Mouse (Mus musculus) 3T3-L1 (cell line): ENCODE results near the gene Cryz.

Experiments
- DNase-seq: peaks from one replicate; pipeline ENCODE4 v3.0.0-alpha.2; 2015; ENCODE audit warnings: low read depth, low spot score

Gene Cryz

GRCm38 (mm10) chr3:154670584-154670983 lies 74.1 kb downstream of the Cryz start:
- DNase-seq: no peak

GRCm38 (mm10) chr3:154671013-154671412 lies 74.5 kb downstream of the Cryz start:
- DNase-seq: no peak
